Mouse (Mus musculus) neural tube, embryonic 12.5 days (tissue): ENCODE measurements around the gene Atxn2. TPM values are rescaled to one million over a fixed set of nuclear protein-coding genes. Genes with fewer than 3 reads are reported as not detected.
"Not testable (repeated sequence)": the region's sequence is repeated elsewhere in the genome, so short reads cannot be mapped to it uniquely, and the experiment has no call there.

Experiments used
- ATAC-seq: fragments of 200-750 bp; cut with Nextera tagmentation; 2 replicates; pipeline ENCODE4 v1.8.0; 2017; ENCODE audit warnings: low read depth, mild to moderate bottlenecking, moderate TSS enrichment, moderate library complexity; ENCODE audit not compliant: low FRiP score
- H3K27ac ChIP-seq: fragments of 300-500 bp; sonication (generic); 2 replicates; pipeline ENCODE4 v1.5.1; 2016
- H3K27me3 ChIP-seq: fragments of 300-500 bp; sonication (generic); replicated peaks from 2 replicates; pipeline ENCODE4 v1.6.1; 2016; ENCODE audit warnings: mild to moderate bottlenecking
- H3K36me3 ChIP-seq: fragments of 300-500 bp; sonication (generic); 2 replicates; pipeline ENCODE4 v1.6.1; 2016; ENCODE audit warnings: mild to moderate bottlenecking
- H3K4me1 ChIP-seq: fragments of 300-500 bp; sonication (generic); 2 replicates; pipeline ENCODE4 v1.6.1; 2016
- H3K4me2 ChIP-seq: fragments of 300-500 bp; sonication (generic); replicated peaks from 2 replicates; pipeline ENCODE4 v1.6.1; 2016; ENCODE audit warnings: mild to moderate bottlenecking
- H3K4me3 ChIP-seq: fragments of 300-500 bp; sonication (generic); 2 replicates; pipeline ENCODE4 v1.5.1; 2016
- H3K9ac ChIP-seq: fragments of 300-500 bp; sonication (generic); 2 replicates; pipeline ENCODE4 v1.6.1; 2016; ENCODE audit warnings: mild to moderate bottlenecking
- H3K9me3 ChIP-seq: fragments of 300-500 bp; sonication (generic); 2 replicates; pipeline ENCODE4 v1.6.1; 2016; ENCODE audit warnings: mild to moderate bottlenecking
- WGBS: fragments of 180-500 bp; shearing (Covaris S2); methylation state at CpG from one replicate; pipeline ENCODE4 v1.1.7; 2016; 5-methylcytosine and 5-hydroxymethylcytosine counted together
- polyA plus RNA-seq: library from polyadenylated mRNA; unstranded; fragments of >200 nt; fragmentation: Nextera tagmentation; extraction: Ambion mirVana; gene quantifications from 2 replicates; pipeline ENCODE4 v1.2.1, GENCODE M21; 2016

The Atxn2 gene
- polyA plus RNA-seq, 1 experiment from 2014 or later = 107 TPM

DNA sequence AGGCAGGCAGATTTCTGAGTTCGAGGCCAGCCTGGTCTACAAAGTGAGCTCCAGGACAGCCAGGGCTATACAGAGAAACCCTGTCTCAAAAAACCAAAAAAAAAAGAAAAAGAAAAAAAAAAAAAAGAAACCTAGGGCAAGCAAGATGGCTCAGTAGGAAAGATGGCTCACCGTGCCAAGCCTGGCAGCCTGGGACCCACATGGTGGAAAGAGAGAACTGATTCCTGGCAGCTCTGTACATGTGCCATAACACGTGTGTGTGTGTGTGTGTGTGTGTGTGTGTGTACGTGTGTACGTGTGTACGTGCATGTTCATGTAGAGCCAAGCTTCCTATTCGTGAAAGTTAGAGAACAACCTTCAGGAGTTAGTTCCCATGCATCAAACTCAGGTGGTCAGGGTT is 19.7 kb upstream of the Atxn2 start:
- H3K27ac ChIP-seq, ATAC-seq, H3K27me3 ChIP-seq, H3K4me3 ChIP-seq, H3K4me2 ChIP-seq, H3K9me3 ChIP-seq, H3K4me1 ChIP-seq, H3K9ac ChIP-seq: not testable (repeated sequence)
- H3K36me3 ChIP-seq = peaks cover 14% of the 10 kb centered on the region
- WGBS = 93% methylated on average over 7 of the region's 7 CpGs

GRCm38 (mm10) chr5:121692897-121693296 is 18.2 kb upstream of the Atxn2 start:
- Histone ChIP-seq H3K4me3 (no peak overlapping the region), H3K4me2 (no peak overlapping the region), H3K27me3 (no peaks in the 10 kb centered on the region), H3K27ac (no peak overlapping the region), H3K4me1 (no peaks in the 10 kb centered on the region), H3K9ac (no peak overlapping the region), H3K9me3 (no peaks in the 10 kb centered on the region), H3K36me3 (peaks cover under 1% of the 10 kb centered on the region; the same call in 1 of the 2 replicates)
- no peak for ATAC-seq
- WGBS = 92% methylated on average over 4 of the region's 4 CpGs

- Histone ChIP-seq H3K36me3 (no peaks in the 10 kb centered on the region), H3K4me2 (no peak overlapping the region), H3K27ac (no peak overlapping the region), H3K9ac (no peak overlapping the region), H3K4me3 (no peak overlapping the region), H3K4me1 (no peaks in the 10 kb centered on the region), H3K27me3 (no peaks in the 10 kb centered on the region), H3K9me3 (no peaks in the 10 kb centered on the region)
- ATAC-seq = no peak
- WGBS = 52% methylated on average over 6 of the region's 6 CpGs
Observed at GRCm38 (mm10) chr5:121696761-121697160, 14.4 kb upstream of the Atxn2 start.

DNA sequence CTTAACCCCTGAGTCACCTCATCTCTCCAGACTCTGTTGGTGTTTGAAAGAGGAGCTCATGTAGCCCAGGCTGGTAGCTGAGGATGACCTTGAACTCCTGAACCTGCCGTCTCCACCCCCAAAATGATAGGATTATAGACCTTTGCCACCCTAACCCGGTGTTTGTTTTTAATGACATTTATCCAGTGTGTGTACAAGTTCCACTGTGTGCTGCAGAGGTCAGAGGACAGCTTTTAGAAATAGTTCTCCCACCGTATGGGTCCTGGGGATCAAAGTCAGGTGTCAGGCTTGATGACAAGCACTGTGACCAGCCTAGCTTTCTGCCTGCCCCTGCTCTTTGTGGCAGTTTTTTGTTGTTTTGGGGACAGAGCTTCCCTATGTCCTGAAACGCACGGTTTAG is 11.2 kb upstream of the Atxn2 start:
- no peaks in the 10 kb centered on the region for H3K9me3 ChIP-seq
- H3K9ac ChIP-seq = no peak overlapping the region
- no peak overlapping the region for H3K4me3 ChIP-seq
- no peaks in the 10 kb centered on the region for H3K36me3 ChIP-seq
- H3K4me2 ChIP-seq = no peak overlapping the region
- H3K27ac ChIP-seq = no peak overlapping the region
- H3K27me3 ChIP-seq = no peaks in the 10 kb centered on the region
- no peak for ATAC-seq
- WGBS = 70% methylated on average over 5 of the region's 5 CpGs
- peaks cover 6% of the 10 kb centered on the region for H3K4me1 ChIP-seq

DNA sequence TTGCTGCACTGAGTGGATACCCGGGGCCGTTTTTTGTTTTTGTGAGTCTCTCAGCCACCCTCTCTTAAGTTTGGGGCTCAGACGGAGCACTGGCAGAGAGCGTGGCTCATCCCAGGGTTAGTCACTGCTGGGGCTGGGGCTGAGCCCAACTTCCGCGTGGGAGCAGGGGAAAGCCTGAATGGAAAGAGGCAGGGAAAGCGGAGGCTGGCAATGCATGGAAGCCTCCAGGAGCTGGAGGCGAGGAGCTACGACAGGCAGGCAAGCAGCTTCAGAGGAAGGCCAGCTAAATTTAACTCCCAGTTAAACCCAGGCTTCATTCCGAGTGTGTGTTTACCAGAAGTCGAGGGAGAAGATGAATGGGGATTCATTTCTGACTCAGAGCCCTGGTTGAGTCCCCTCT is 10.6 kb upstream of the Atxn2 start:
- Histone ChIP-seq H3K4me3 (no peak overlapping the region), H3K27me3 (no peaks in the 10 kb centered on the region), H3K27ac (no peak overlapping the region), H3K36me3 (no peaks in the 10 kb centered on the region), H3K4me2 (no peak overlapping the region), H3K9me3 (no peaks in the 10 kb centered on the region), H3K9ac (no peak overlapping the region), H3K4me1 (peaks cover 7% of the 10 kb centered on the region)
- no peak for ATAC-seq
- WGBS = 43% methylated on average over 11 of the region's 11 CpGs

GRCm38 (mm10) chr5:121701111-121701769 is 9.9 kb upstream of the Atxn2 start:
- ATAC-seq = no peak
- H3K4me3 ChIP-seq = no peak overlapping the region
- no peaks in the 10 kb centered on the region for H3K9me3 ChIP-seq
- 58% methylated on average over 8 of the region's 8 CpGs for WGBS
- no peaks in the 10 kb centered on the region for H3K27me3 ChIP-seq
- H3K36me3 ChIP-seq = no peaks in the 10 kb centered on the region
- H3K4me1 ChIP-seq = peaks cover 7% of the 10 kb centered on the region
- H3K27ac ChIP-seq = no peak overlapping the region
- H3K4me2 ChIP-seq = no peak overlapping the region
- no peak overlapping the region for H3K9ac ChIP-seq

DNA sequence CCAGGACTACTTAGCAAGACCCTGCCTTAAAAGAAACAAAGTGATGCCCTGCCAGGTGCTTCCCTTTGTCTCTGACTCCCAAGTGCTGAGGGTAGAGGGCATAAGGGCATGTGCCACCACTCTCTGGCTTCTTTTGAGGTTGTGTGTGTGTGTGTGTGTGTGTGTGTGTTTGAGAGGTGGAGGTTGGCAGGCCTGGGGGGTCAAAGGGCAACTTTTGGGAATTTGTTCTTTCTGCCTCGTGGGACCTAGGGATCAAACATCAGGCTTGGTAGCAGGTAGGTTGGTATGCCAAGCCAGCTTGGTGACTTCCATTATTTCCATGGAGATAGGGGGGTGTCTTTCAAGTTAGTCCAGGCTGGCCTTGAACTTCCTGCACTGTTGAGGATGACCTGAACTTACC is 7.8 kb upstream of the Atxn2 start:
- Histone ChIP-seq H3K36me3 (no peaks in the 10 kb centered on the region), H3K27me3 (no peaks in the 10 kb centered on the region), H3K9me3 (no peaks in the 10 kb centered on the region), H3K9ac (no peak overlapping the region), H3K27ac (no peak overlapping the region), H3K4me3 (no peak overlapping the region), H3K4me1 (peaks cover 7% of the 10 kb centered on the region), H3K4me2 (no peak overlapping the region)
- ATAC-seq = no peak
- 77% methylated on average over 1 of the region's 1 CpGs for WGBS

GRCm38 (mm10) chr5:121704512-121705248 is 6.5 kb upstream of the Atxn2 start:
- Histone ChIP-seq H3K9me3 (no peaks in the 10 kb centered on the region), H3K27me3 (no peaks in the 10 kb centered on the region), H3K4me3 (no peak overlapping the region), H3K9ac (no peak overlapping the region), H3K4me1 (peaks cover 7% of the 10 kb centered on the region), H3K27ac (no peak overlapping the region), H3K36me3 (no peaks in the 10 kb centered on the region), H3K4me2 (peak overlapping the region; percentile 47)
- 12% methylated on average over 20 of the region's 20 CpGs for WGBS
- ATAC-seq = no peak

DNA sequence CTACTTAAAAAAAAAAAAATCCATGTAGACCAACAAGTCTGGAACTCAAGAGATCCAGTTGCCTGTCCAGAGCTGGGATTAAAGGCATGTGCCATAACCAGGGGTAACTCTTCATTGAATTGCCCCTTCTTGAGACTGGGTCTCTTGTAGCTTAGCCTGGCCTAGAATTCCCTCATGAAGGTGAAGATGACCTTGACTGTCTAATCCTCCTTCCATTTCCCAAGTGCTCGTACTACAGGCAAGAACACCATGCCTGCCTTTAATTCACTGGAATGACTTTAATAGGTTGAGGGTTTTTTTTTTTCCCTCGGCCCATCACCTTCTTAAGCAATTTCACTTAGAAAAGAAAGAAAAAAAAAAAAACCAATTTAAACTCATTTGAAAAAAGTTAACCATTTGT is 735 bp upstream of the Atxn2 start:
- ATAC-seq = no peak
- H3K4me3 ChIP-seq = no peak overlapping the region

GRCm38 (mm10) chr5:121710851-121711173 is 325 bp upstream of the Atxn2 start:
- Histone ChIP-seq H3K36me3 (no peaks in the 10 kb centered on the region), H3K27ac (peak overlapping the region; percentile 98; the same call in 1 of the 2 replicates), H3K4me1 (peaks cover 23% of the 10 kb centered on the region), H3K9ac (peak overlapping the region; percentile 99), H3K4me3 (peak overlapping the region; percentile 99), H3K27me3 (no peaks in the 10 kb centered on the region), H3K4me2 (peak overlapping the region; percentile 85), H3K9me3 (no peaks in the 10 kb centered on the region)
- ATAC-seq = peak; percentile 27; the same call in 1 of the 2 replicates
- 2% methylated on average over 12 of the region's 12 CpGs for WGBS

More for the DNA sequence above, 735 bp upstream of the Atxn2 start:
- Histone ChIP-seq H3K9me3 (no peaks in the 10 kb centered on the region), H3K4me2 (peak overlapping the region; percentile 85), H3K4me1 (peaks cover 19% of the 10 kb centered on the region), H3K36me3 (no peaks in the 10 kb centered on the region), H3K27ac (no peak overlapping the region), H3K9ac (no peak overlapping the region), H3K27me3 (no peaks in the 10 kb centered on the region)
- WGBS = 51% methylated on average over 2 of the region's 2 CpGs

GRCm38 (mm10) chr5:121711928-121712231 is 743 bp downstream of the Atxn2 start:
- Histone ChIP-seq H3K4me2 (peak overlapping the region; percentile 89), H3K27me3 (no peaks in the 10 kb centered on the region), H3K4me3 (peak overlapping the region; percentile 99), H3K9ac (peak overlapping the region; percentile 99), H3K36me3 (no peaks in the 10 kb centered on the region), H3K4me1 (peaks cover 30% of the 10 kb centered on the region), H3K9me3 (no peaks in the 10 kb centered on the region), H3K27ac (peak overlapping the region; percentile 98)
- 1% methylated on average over 44 of the region's 57 CpGs for WGBS
- ATAC-seq = peak; percentile 52

DNA sequence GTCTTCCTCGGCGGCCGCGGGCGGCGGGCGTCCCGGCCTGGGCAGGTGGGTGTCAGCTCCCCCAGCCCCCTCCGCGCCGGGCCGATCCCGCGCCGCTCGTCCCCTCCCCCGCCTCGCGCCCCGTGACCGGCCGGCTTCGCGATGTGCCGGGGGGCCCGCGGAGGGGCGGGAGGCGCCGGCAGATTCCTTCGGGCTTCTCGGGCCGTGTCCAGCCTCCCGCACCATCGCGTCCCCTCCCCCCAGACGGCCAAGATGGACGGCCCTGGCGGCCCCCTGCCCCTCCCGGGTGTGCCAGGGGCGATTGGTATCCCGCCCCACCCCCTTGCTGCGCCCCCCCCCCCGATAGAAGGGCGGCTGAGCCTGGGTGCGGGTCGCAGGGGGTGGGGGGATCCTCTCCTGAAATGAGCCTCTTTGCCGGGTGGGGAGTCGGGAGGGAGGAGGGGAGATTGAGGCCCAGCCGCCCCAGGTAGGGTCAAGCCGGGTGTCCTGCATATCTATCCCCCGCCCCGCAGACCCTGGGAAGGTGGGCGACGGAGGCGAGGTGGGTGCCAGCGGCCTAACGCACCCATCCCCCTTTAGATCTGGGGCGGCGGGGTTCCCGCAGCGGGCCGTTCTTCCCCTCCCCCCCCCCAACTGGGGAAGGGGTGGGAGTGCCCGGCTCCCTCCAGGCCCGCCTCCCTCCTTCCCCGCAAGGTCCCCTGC is 1.2 kb downstream of the Atxn2 start:
- H3K4me1 ChIP-seq = peaks cover 30% of the 10 kb centered on the region
- peak overlapping the region; percentile 98 for H3K27ac ChIP-seq
- WGBS = under 1% methylated on average over 54 of the region's 66 CpGs
- peak overlapping the region; percentile 89 for H3K4me2 ChIP-seq
- H3K4me3 ChIP-seq = peak overlapping the region; percentile 99
- H3K36me3 ChIP-seq = 0 out of 2 replicates have a peak, but pooled peaks cover 4% of the 10 kb centered on the region
- peak; percentile 71 for ATAC-seq
- peak overlapping the region; percentile 99 for H3K9ac ChIP-seq
- no peaks in the 10 kb centered on the region for H3K9me3 ChIP-seq
- no peaks in the 10 kb centered on the region for H3K27me3 ChIP-seq
